9 mouse cellular contexts compared by ENCODE assay signal in the genomic region with DNA sequence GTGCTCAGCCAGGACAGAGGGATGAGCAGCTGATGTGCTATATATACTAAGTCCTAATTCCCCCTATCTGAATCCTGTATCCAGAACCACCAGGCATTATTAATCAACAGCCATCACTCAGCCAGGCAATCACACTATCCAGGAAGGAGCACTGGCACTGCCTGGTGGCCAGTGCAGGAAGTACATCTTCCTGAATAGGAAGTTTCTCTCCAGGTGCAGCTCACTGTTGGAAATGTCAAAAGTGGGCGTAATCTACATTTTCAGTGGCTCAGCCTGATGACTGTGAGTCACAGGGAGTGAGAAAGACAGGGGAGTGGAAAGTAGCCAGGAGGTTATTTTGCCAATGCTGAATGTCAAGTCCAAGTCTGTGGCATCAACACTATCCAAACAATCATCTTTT. TPM values are rescaled to one million over a fixed set of nuclear protein-coding genes. Genes with fewer than 3 reads are reported as not detected.
DNase-seq lines count a peak whose midpoint lies in the region; ATAC-seq lines count a peak whose summit lies in the region.
"Had no signal": no experiment of that assay in that cellular context is flagged by ENCODE, and none has a peak within 500 bp of the region (broad histone marks: within the 10 kb centered on the region; RNA-seq: fewer than 3 reads in every experiment).

No protein-coding gene starts in this region.

- no peak overlapping the region for H3K4me2 ChIP-seq in forebrain, embryonic 11.5 days (ENCODE audit: low read depth, low read length, severe bottlenecking)
- no peak overlapping the region for H3K4me2 ChIP-seq in forebrain, embryonic 12.5 days

- H3K4me1 ChIP-seq in forebrain, embryonic 11.5 days (replicated peaks; ENCODE audit: control insufficient read depth, insufficient read depth, low read length) = no peaks in the 10 kb centered on the region
- H3K4me1 ChIP-seq in forebrain, embryonic 12.5 days = no peaks in the 10 kb centered on the region

- intact Hi-C loops in left cerebral cortex, postnatal 25 days (cut with DNase I) = no loop called here

- no peaks in the 10 kb centered on the region for H3K27me3 ChIP-seq in forebrain, embryonic 11.5 days (ENCODE audit: control insufficient read depth, insufficient read depth, low read length)
- no peaks in the 10 kb centered on the region for H3K27me3 ChIP-seq in forebrain, embryonic 12.5 days

- no peak for DNase-seq in forebrain, embryonic 11.5 days (ENCODE audit: low spot score)
- DNase-seq in urinary bladder, postnatal 14 days (ENCODE audit: low spot score) = peak; percentile 35
- no peak for DNase-seq in urinary bladder, adult 18-20 months (ENCODE audit: low spot score in 2 of 2)
- peak; percentile 10 for DNase-seq in embryo, embryonic 9.5 days (ENCODE audit: extremely low spot score)
- peak; percentile 35 to 64 for DNase-seq in left cerebral cortex, postnatal 25 days (ENCODE audit: low spot score in 2 of 2)
- peak; percentile 77 for DNase-seq in retina, embryonic 14.5 days (ENCODE audit: low spot score)
- DNase-seq in gastrocnemius, postnatal 25 days = no peak

- peaks cover 4% of the 10 kb centered on the region; the same call in 1 of the 2 replicates for H3K36me3 ChIP-seq in forebrain, embryonic 11.5 days (ENCODE audit: control insufficient read depth, insufficient read depth, low read length)
- peaks cover 44% of the 10 kb centered on the region for H3K36me3 ChIP-seq in forebrain, embryonic 12.5 days (replicated peaks)

- no peak overlapping the region for H3K27ac ChIP-seq in forebrain, embryonic 11.5 days (ENCODE audit: low read depth, low read length)
- H3K27ac ChIP-seq in forebrain, embryonic 12.5 days = no peak overlapping the region

- H3K4me3 ChIP-seq in forebrain, embryonic 11.5 days (ENCODE audit: low read depth, low read length) = no peak overlapping the region
- H3K4me3 ChIP-seq in forebrain, embryonic 12.5 days (replicated peaks) = no peak overlapping the region

- 86% methylated on average over 1 of the region's 1 CpGs for WGBS in forebrain, embryonic 11.5 days
- 88% methylated on average over 1 of the region's 1 CpGs for WGBS in forebrain, embryonic 12.5 days

- no peaks in the 10 kb centered on the region for H3K9me3 ChIP-seq in forebrain, embryonic 11.5 days (ENCODE audit: control insufficient read depth, low read length)
- no peaks in the 10 kb centered on the region for H3K9me3 ChIP-seq in forebrain, embryonic 12.5 days

- no peak overlapping the region for H3K9ac ChIP-seq in forebrain, embryonic 11.5 days (ENCODE audit: low read length)
- no peak overlapping the region for H3K9ac ChIP-seq in forebrain, embryonic 12.5 days

- 0 out of 2 replicates have a peak, but pooled peaks have one; percentile 24 for ATAC-seq in forebrain, embryonic 11.5 days (replicated peaks; ENCODE audit: low FRiP score)
- no peak for ATAC-seq in forebrain, embryonic 12.5 days (ENCODE audit: low FRiP score)

RNA-seq across cellular contexts. Expression of gene Tmem269, which starts 5.7 kb away (rescaled TPM):
- not detected in 2 replicates for polyA plus RNA-seq in forebrain, embryonic 11.5 days (2014; fragmentation: Nextera tagmentation; extraction: Ambion mirVana)
- polyA plus RNA-seq in forebrain, embryonic 12.5 days (2016; fragmentation: Nextera tagmentation; extraction: Ambion mirVana) = not detected in 2 replicates
- under 1 TPM; 0.50 to 0.64 TPM for total RNA-seq in left cerebral cortex, postnatal 25 days (2021)
- under 1 TPM in 1 of 2 experiments, not detected in 1; 0.56 TPM for total RNA-seq in gastrocnemius, postnatal 25 days (2021)
- total RNA-seq: adrenal gland, adult 18-20 months had no signal

RNA-seq across cellular contexts. Expression of gene AU022252, which starts 8.8 kb away (rescaled TPM):
- polyA plus RNA-seq in forebrain, embryonic 11.5 days (2014; fragmentation: Nextera tagmentation; extraction: Ambion mirVana) = 37.3 and 37.8 TPM in 2 replicates
- 36.2 and 37.8 TPM in 2 replicates for polyA plus RNA-seq in forebrain, embryonic 12.5 days (2016; fragmentation: Nextera tagmentation; extraction: Ambion mirVana)
- 10 to 100 TPM; 33.4 to 34.2 TPM for total RNA-seq in left cerebral cortex, postnatal 25 days (2021)
- total RNA-seq in gastrocnemius, postnatal 25 days (2021) = 10 to 100 TPM; 22.5 to 22.8 TPM

RNA-seq across cellular contexts. Expression of gene P3h1, which starts 9.0 kb away (rescaled TPM):
- polyA plus RNA-seq in forebrain, embryonic 11.5 days (2014; fragmentation: Nextera tagmentation; extraction: Ambion mirVana) = 16.8 and 17.8 TPM in 2 replicates
- 10.3 and 15.7 TPM in 2 replicates for polyA plus RNA-seq in forebrain, embryonic 12.5 days (2016; fragmentation: Nextera tagmentation; extraction: Ambion mirVana)
- 1 to 10 TPM; 6.5 to 6.9 TPM for total RNA-seq in left cerebral cortex, postnatal 25 days (2021)
- total RNA-seq in gastrocnemius, postnatal 25 days (2021) = 10 to 100 TPM; 12.0 to 12.6 TPM

RNA-seq across cellular contexts. Expression of gene Svbp, which starts 28.6 kb away (rescaled TPM):
- polyA plus RNA-seq in forebrain, embryonic 11.5 days (2014; fragmentation: Nextera tagmentation; extraction: Ambion mirVana) = 146 and 150 TPM in 2 replicates
- polyA plus RNA-seq in forebrain, embryonic 12.5 days (2016; fragmentation: Nextera tagmentation; extraction: Ambion mirVana) = 156 and 162 TPM in 2 replicates
- 10 to 100 TPM; 17.6 to 20.7 TPM for total RNA-seq in left cerebral cortex, postnatal 25 days (2021)
- 10 to 100 TPM; 13.9 to 17.4 TPM for total RNA-seq in gastrocnemius, postnatal 25 days (2021)

RNA-seq across cellular contexts. Expression of gene Cldn19, which starts 31.5 kb away (rescaled TPM):
- 0.21 and 0.31 TPM in 2 replicates for polyA plus RNA-seq in forebrain, embryonic 11.5 days (2014; fragmentation: Nextera tagmentation; extraction: Ambion mirVana)
- 0.18 and 0.59 TPM in 2 replicates for polyA plus RNA-seq in forebrain, embryonic 12.5 days (2016; fragmentation: Nextera tagmentation; extraction: Ambion mirVana)
- under 1 TPM; 0.43 to 0.44 TPM for total RNA-seq in left cerebral cortex, postnatal 25 days (2021)
- 1 to 10 TPM; 3.2 to 3.8 TPM for total RNA-seq in gastrocnemius, postnatal 25 days (2021)

Comparison
In these comparisons a context has a peak if more than half of its experiments do, and no peak if none do; other contexts are left out.
1. DNase-seq: peak in urinary bladder, postnatal 14 days (single experiment), embryo, embryonic 9.5 days (single experiment), left cerebral cortex, postnatal 25 days (2 of 2) and retina, embryonic 14.5 days (single experiment); none in forebrain, embryonic 11.5 days (single experiment), urinary bladder, adult 18-20 months (0 of 2) and gastrocnemius, postnatal 25 days (single experiment).